ENCODE assay signal across 17 mouse cellular contexts in the genomic region with DNA sequence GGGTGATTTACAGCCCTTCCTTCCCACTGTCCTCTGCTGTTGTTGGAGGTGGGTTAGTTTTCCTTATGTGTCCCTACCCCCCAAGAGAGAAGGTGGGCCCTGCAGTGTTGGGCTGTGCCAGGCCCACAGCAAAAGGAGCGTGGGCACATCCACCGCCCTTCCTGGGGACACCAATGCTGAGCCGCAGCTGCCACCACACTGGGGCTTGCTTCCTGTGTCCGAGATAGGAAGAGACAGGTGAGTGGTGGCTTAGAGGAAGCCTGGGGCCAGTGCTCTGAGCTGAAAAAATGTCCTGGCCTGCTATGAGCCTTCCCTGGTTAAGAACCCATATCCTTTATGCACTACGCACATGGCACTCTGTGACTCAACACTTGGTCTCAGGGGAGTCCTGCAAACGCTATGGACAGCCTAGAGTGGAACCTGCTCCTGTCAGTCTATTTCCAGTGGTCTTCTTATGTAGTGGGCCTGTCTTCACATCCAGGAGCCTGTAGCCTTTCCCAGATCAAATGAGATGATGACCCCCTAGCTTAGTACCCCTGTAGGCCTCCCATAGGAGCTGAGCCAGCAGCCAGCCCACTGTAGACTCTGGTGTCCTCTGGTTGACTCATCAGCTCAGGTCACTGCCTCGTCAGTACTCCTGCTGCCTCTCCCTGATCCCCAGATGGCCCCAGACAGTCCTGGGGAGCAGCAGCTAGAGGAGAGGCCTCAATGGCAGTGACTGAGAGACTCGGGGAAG. TPM values are rescaled to one million over a fixed set of nuclear protein-coding genes. Genes with fewer than 3 reads are reported as not detected.
DNase-seq lines count a peak whose midpoint lies in the region; ATAC-seq and TF ChIP-seq lines count a peak whose summit lies in the region.
"Had no signal": no experiment of that assay in that cellular context is flagged by ENCODE, and none has a peak within 500 bp of the region (broad histone marks: within the 10 kb centered on the region; RNA-seq: fewer than 3 reads in every experiment).

No protein-coding gene starts in this region.

- no peak for DNase-seq in heart, postnatal 0 days (ENCODE audit: low spot score)
- DNase-seq in heart, adult 2 months, result no peak
- peak; percentile 24 for DNase-seq in 3T3-L1 (ENCODE audit: low read depth, low spot score)
- DNase-seq in left cerebral cortex, postnatal 36 days (ENCODE audit: low spot score in 2 of 2), result no peak
- DNase-seq: adrenal gland, adult 2 months; cerebellum, adult 8-10 months; kidney, postnatal 36 days had no signal

- H3K79me3 ChIP-seq in C2C12 (ENCODE audit: low read depth), result no peaks in the 10 kb centered on the region

- H3K79me2 ChIP-seq in heart, adult 2 months (replicated peaks; ENCODE audit: control insufficient read depth, insufficient read depth, low read length), result no peaks in the 10 kb centered on the region
- no peaks in the 10 kb centered on the region for H3K79me2 ChIP-seq in C2C12 (ENCODE audit: control insufficient read depth, insufficient read depth)

- TF ChIP-seq EP300 in heart, postnatal 0 days (IDR thresholded peaks at IDR 0.05; ENCODE audit: low read depth), result no peak
- TF ChIP-seq EP300 in heart, adult 2 months (IDR thresholded peaks at IDR 0.05; ENCODE audit: insufficient read depth, low read depth, low read length), result no peak

- H3K4me3 ChIP-seq in heart, postnatal 0 days (ENCODE audit: low read depth, low read length), result no peak overlapping the region
- H3K4me3 ChIP-seq in heart, adult 2 months, result no peak overlapping the region
- no peak overlapping the region for H3K4me3 ChIP-seq in C2C12 (ENCODE audit: insufficient read depth, poor library complexity, severe bottlenecking)
- H3K4me3 ChIP-seq in limb, embryonic 12.5 days (replicated peaks), result no peak overlapping the region
- H3K4me3 ChIP-seq: embryonic facial prominence, embryonic 13.5 days; forebrain, embryonic 15.5 days; hindbrain, embryonic 12.5 days; midbrain, embryonic 13.5 days; neural tube, embryonic 13.5 days had no signal

- no peak for TF ChIP-seq POLR2A in heart, adult 2 months (IDR thresholded peaks at IDR 0.05; ENCODE audit: insufficient read depth, low read depth, low read length)

- TF ChIP-seq CTCF in heart, postnatal 0 days (IDR thresholded peaks at IDR 0.05; ENCODE audit: low read depth), result no peak
- no peak for TF ChIP-seq CTCF in heart, adult 2 months (IDR thresholded peaks at IDR 0.05)
- TF ChIP-seq CTCF in C2C12 (IDR thresholded peaks at IDR 0.05; ENCODE audit: control insufficient read depth, insufficient read depth, insufficient read length), result no peak

- 71% methylated on average over 8 of the region's 8 CpGs for WGBS in heart, postnatal 0 days
- 67% methylated on average over 8 of the region's 8 CpGs for WGBS in heart, adult 2 months
- WGBS in limb, embryonic 12.5 days, result 82% methylated on average over 8 of the region's 8 CpGs

- H3ac ChIP-seq in C2C12 (ENCODE audit: control insufficient read depth, insufficient read length, low read depth), result peak overlapping the region; percentile 1

- no peak for ATAC-seq in heart, postnatal 0 days (ENCODE audit: insufficient read depth, low read depth)
- ATAC-seq in limb, embryonic 12.5 days (ENCODE audit: insufficient number of reproducible peaks, insufficient read depth, low FRiP score, low TSS enrichment, low read depth), result no peak
- ATAC-seq in CD4-positive, CD25-positive, alpha-beta regulatory T cell, adult 4 months, result no peak
- ATAC-seq: forebrain, embryonic 15.5 days; intestine, postnatal 0 days had no signal

- no peaks in the 10 kb centered on the region for H3K9me3 ChIP-seq in heart, postnatal 0 days (replicated peaks; ENCODE audit: control insufficient read depth, low read length)
- no peaks in the 10 kb centered on the region for H3K9me3 ChIP-seq in limb, embryonic 12.5 days
- H3K9me3 ChIP-seq: embryonic facial prominence, embryonic 13.5 days; forebrain, embryonic 15.5 days; hindbrain, embryonic 12.5 days; midbrain, embryonic 13.5 days; neural tube, embryonic 13.5 days had no signal

- H3K27ac ChIP-seq in heart, postnatal 0 days (ENCODE audit: low read depth), result peak overlapping the region; percentile 46
- H3K27ac ChIP-seq in heart, adult 2 months, result no peak overlapping the region
- H3K27ac ChIP-seq in limb, embryonic 12.5 days, result peak overlapping the region; percentile 35; the same call in 1 of the 2 replicates
- H3K27ac ChIP-seq: embryonic facial prominence, embryonic 13.5 days; forebrain, embryonic 15.5 days; hindbrain, embryonic 12.5 days; liver, embryonic 14.5 days; midbrain, embryonic 13.5 days; neural tube, embryonic 13.5 days had no signal

- intact Hi-C loops in heart, adult 2 months (cut with DNase I), result no loop called here
- intact Hi-C loops in left cerebral cortex, postnatal 36 days (cut with DNase I), result no loop called here

- H3K27me3 ChIP-seq in heart, postnatal 0 days (ENCODE audit: control insufficient read depth, insufficient read depth, low read length), result no peaks in the 10 kb centered on the region
- H3K27me3 ChIP-seq in heart, adult 2 months (ENCODE audit: control insufficient read depth, insufficient read depth, low read length), result no peaks in the 10 kb centered on the region
- no peaks in the 10 kb centered on the region for H3K27me3 ChIP-seq in C2C12 (ENCODE audit: control insufficient read depth, insufficient read depth, insufficient read length)
- H3K27me3 ChIP-seq in limb, embryonic 12.5 days, result no peaks in the 10 kb centered on the region
- H3K27me3 ChIP-seq: embryonic facial prominence, embryonic 13.5 days; forebrain, embryonic 15.5 days; hindbrain, embryonic 12.5 days; midbrain, embryonic 13.5 days; neural tube, embryonic 13.5 days had no signal

- H3K9ac ChIP-seq in heart, postnatal 0 days (replicated peaks; ENCODE audit: low read depth, low read length), result no peak overlapping the region
- H3K9ac ChIP-seq in heart, adult 2 months (ENCODE audit: low read depth, low read length), result no peak overlapping the region
- no peak overlapping the region for H3K9ac ChIP-seq in limb, embryonic 12.5 days (replicated peaks)
- H3K9ac ChIP-seq: embryonic facial prominence, embryonic 13.5 days; forebrain, embryonic 15.5 days; hindbrain, embryonic 12.5 days; liver, embryonic 14.5 days; midbrain, embryonic 13.5 days; neural tube, embryonic 13.5 days had no signal

- peaks cover 29% of the 10 kb centered on the region for H3K36me3 ChIP-seq in heart, postnatal 0 days (replicated peaks; ENCODE audit: control insufficient read depth, insufficient read depth, low read length)
- H3K36me3 ChIP-seq in heart, adult 2 months (ENCODE audit: control insufficient read depth, insufficient read depth, low read length), result no peaks in the 10 kb centered on the region
- H3K36me3 ChIP-seq in C2C12 (ENCODE audit: control insufficient read depth, insufficient read depth), result peaks cover 29% of the 10 kb centered on the region
- peaks cover 39% of the 10 kb centered on the region for H3K36me3 ChIP-seq in limb, embryonic 12.5 days
- H3K36me3 ChIP-seq: forebrain, embryonic 15.5 days; midbrain, embryonic 13.5 days had no signal

- peaks cover 24% of the 10 kb centered on the region for H3K4me1 ChIP-seq in heart, postnatal 0 days (ENCODE audit: control insufficient read depth, insufficient read depth)
- peaks cover 2% of the 10 kb centered on the region; the same call in 1 of the 2 replicates for H3K4me1 ChIP-seq in heart, adult 2 months (ENCODE audit: control insufficient read depth, insufficient read depth, low read length)
- peaks cover 15% of the 10 kb centered on the region for H3K4me1 ChIP-seq in limb, embryonic 12.5 days (replicated peaks)
- H3K4me1 ChIP-seq: forebrain, embryonic 15.5 days had no signal

- H3K4me2 ChIP-seq in heart, postnatal 0 days (ENCODE audit: low read depth, low read length), result no peak overlapping the region
- H3K4me2 ChIP-seq in limb, embryonic 12.5 days, result no peak overlapping the region
- H3K4me2 ChIP-seq: embryonic facial prominence, embryonic 13.5 days; forebrain, embryonic 15.5 days; hindbrain, embryonic 12.5 days; midbrain, embryonic 13.5 days; neural tube, embryonic 13.5 days had no signal

TF ChIP-seq in C2C12, 6 proteins besides CTCF, POLR2A, EP300 and RAD21:
- peak; percentile 41 for TF ChIP-seq MAX (IDR thresholded peaks at IDR 0.05)
- TF ChIP-seq MYOD1 (IDR thresholded peaks at IDR 0.05; ENCODE audit: control insufficient read depth, insufficient read length, low read depth), result peak; percentile 96
- TF ChIP-seq CEBPB (IDR thresholded peaks at IDR 0.05; ENCODE audit: low read depth), result no peak

RNA-seq across cellular contexts. Expression of gene Emid1, which starts 41.0 kb away (rescaled TPM):
- 1.7 and 8.5 TPM in 2 replicates for total RNA-seq in heart, postnatal 0 days (2014; rRNA removed; ENCODE audit: low replicate concordance)
- polyA plus RNA-seq in heart, postnatal 0 days (2015; fragmentation: Nextera tagmentation; extraction: Ambion mirVana), result 4.4 and 5.8 TPM in 2 replicates
- 1 to 10 TPM in 1 of 2 experiments, under 1 TPM in 1; 0.82 to 1.2 TPM for total RNA-seq in heart, adult 2 months (2021)
- polyA plus RNA-seq in heart, adult 2 months (2012; rRNA removed), result 2.5 and 3.8 TPM in 2 replicates
- 0.02 TPM for polyA plus RNA-seq in C2C12 (2012; fragmentation: generic; extraction: Trizol)
- polyA plus RNA-seq in limb, embryonic 12.5 days (2016; fragmentation: Nextera tagmentation; extraction: Ambion mirVana), result 16.4 and 18.2 TPM in 2 replicates
- total RNA-seq in left cerebral cortex, postnatal 36 days (2021), result 10 to 100 TPM in 1 of 2 experiments, 1 to 10 TPM in 1; 9.8 to 10.9 TPM
- under 1 TPM in 1 of 2 experiments, not detected in 1; 0.22 TPM for polyA plus RNA-seq in CD4-positive, CD25-positive, alpha-beta regulatory T cell, adult 4 months (2017; shearing (Covaris generic))
